Mouse (Mus musculus): ENCODE measurements around the gene Zc3h12d. TPM values are rescaled to one million over a fixed set of nuclear protein-coding genes. Genes with fewer than 3 reads are reported as not detected.
A peak's percentile ranks its signal among the peaks of the same experiment; 100 is the strongest.
"Not testable (repeated sequence)": the region's sequence is repeated elsewhere in the genome, so short reads cannot be mapped to it uniquely, and the experiment has no call there.

Gene Zc3h12d
- polyA plus RNA-seq, 1 experiment from 2014 or later = not detected

GRCm38 (mm10) chr10:7864184-7864583, 31.9 kb downstream of the Zc3h12d start:
- H3K27ac ChIP-seq = no peak overlapping the region
- no peak overlapping the region for H3K9ac ChIP-seq
- ATAC-seq (ENCODE audit: low FRiP score) = no peak
- WGBS = 81% methylated on average over 6 of the region's 6 CpGs
- peaks cover 27% of the 10 kb centered on the region for H3K27me3 ChIP-seq
- no peak overlapping the region for H3K4me2 ChIP-seq
- H3K4me1 ChIP-seq = peaks cover 9% of the 10 kb centered on the region
- no peaks in the 10 kb centered on the region for H3K36me3 ChIP-seq (replicated peaks)
- H3K9me3 ChIP-seq = peaks cover 5% of the 10 kb centered on the region; the same call in 1 of the 2 replicates
- no peak overlapping the region for H3K4me3 ChIP-seq (replicated peaks)

GRCm38 (mm10) chr10:7864806-7865205, 32.5 kb downstream of the Zc3h12d start:
- Histone ChIP-seq H3K4me1 (peaks cover 10% of the 10 kb centered on the region), H3K36me3 (replicated peaks) (no peaks in the 10 kb centered on the region), H3K27me3 (peaks cover 27% of the 10 kb centered on the region), H3K27ac (no peak overlapping the region), H3K9ac (no peak overlapping the region), H3K9me3 (peaks cover 5% of the 10 kb centered on the region; the same call in 1 of the 2 replicates), H3K4me2 (no peak overlapping the region), H3K4me3 (replicated peaks) (no peak overlapping the region)
- no peak for ATAC-seq (ENCODE audit: low FRiP score)
- 71% methylated on average over 3 of the region's 3 CpGs for WGBS

- 0 out of 2 replicates have a peak, but pooled peaks have one; percentile 40 for ATAC-seq (ENCODE audit: low FRiP score)
- H3K9ac ChIP-seq = peak overlapping the region; percentile 52; the same call in 1 of the 2 replicates
- H3K4me3 ChIP-seq (replicated peaks) = peak overlapping the region; percentile 41
- peaks cover 27% of the 10 kb centered on the region for H3K27me3 ChIP-seq
- 18% methylated on average over 50 of the region's 50 CpGs for WGBS
- H3K27ac ChIP-seq = no peak overlapping the region
- H3K4me1 ChIP-seq = peaks cover 17% of the 10 kb centered on the region
- no peaks in the 10 kb centered on the region for H3K36me3 ChIP-seq (replicated peaks)
- H3K4me2 ChIP-seq = peak overlapping the region; percentile 72
- peaks cover 5% of the 10 kb centered on the region; the same call in 1 of the 2 replicates for H3K9me3 ChIP-seq
Measured at GRCm38 (mm10) chr10:7866762-7867665, 34.7 kb downstream of the Zc3h12d start.

- H3K9ac ChIP-seq = peak overlapping the region; percentile 52; the same call in 1 of the 2 replicates
- 0 out of 2 replicates have a peak, but pooled peaks have one; percentile 18 for ATAC-seq (ENCODE audit: low FRiP score)
- peaks cover 27% of the 10 kb centered on the region for H3K27me3 ChIP-seq
- peak overlapping the region; percentile 41 for H3K4me3 ChIP-seq (replicated peaks)
- H3K9me3 ChIP-seq = peaks cover 2% of the 10 kb centered on the region; the same call in 1 of the 2 replicates
- peaks cover 17% of the 10 kb centered on the region for H3K4me1 ChIP-seq
- H3K4me2 ChIP-seq = peak overlapping the region; percentile 72
- H3K27ac ChIP-seq = no peak overlapping the region
- H3K36me3 ChIP-seq (replicated peaks) = no peaks in the 10 kb centered on the region
- 23% methylated on average over 21 of the region's 21 CpGs for WGBS
Measured at GRCm38 (mm10) chr10:7867666-7868030, 35.4 kb downstream of the Zc3h12d start.

- H3K9ac ChIP-seq = no peak overlapping the region
- 39% methylated on average over 8 of the region's 8 CpGs for WGBS
- ATAC-seq (ENCODE audit: low FRiP score) = no peak
- peaks cover 27% of the 10 kb centered on the region for H3K27me3 ChIP-seq
- H3K36me3 ChIP-seq (replicated peaks) = no peaks in the 10 kb centered on the region
- H3K4me3 ChIP-seq (replicated peaks) = no peak overlapping the region
- H3K9me3 ChIP-seq = no peaks in the 10 kb centered on the region
- no peak overlapping the region for H3K27ac ChIP-seq
- H3K4me1 ChIP-seq = peaks cover 17% of the 10 kb centered on the region
- H3K4me2 ChIP-seq = no peak overlapping the region
Measured at GRCm38 (mm10) chr10:7869746-7870145, 37.5 kb downstream of the Zc3h12d start.

- Histone ChIP-seq H3K4me3 (replicated peaks) (no peak overlapping the region), H3K4me1 (peaks cover 17% of the 10 kb centered on the region), H3K9me3 (no peaks in the 10 kb centered on the region), H3K27ac (no peak overlapping the region), H3K36me3 (replicated peaks) (no peaks in the 10 kb centered on the region), H3K27me3 (peaks cover 27% of the 10 kb centered on the region), H3K9ac (no peak overlapping the region), H3K4me2 (no peak overlapping the region)
- WGBS = 69% methylated on average over 11 of the region's 11 CpGs
- no peak for ATAC-seq (ENCODE audit: low FRiP score)
Measured at GRCm38 (mm10) chr10:7870571-7871315, 38.5 kb downstream of the Zc3h12d start.

GRCm38 (mm10) chr10:7871381-7872020, 39.2 kb downstream of the Zc3h12d start:
- WGBS = 84% methylated on average over 5 of the region's 5 CpGs
- no peak overlapping the region for H3K9ac ChIP-seq
- H3K4me3 ChIP-seq (replicated peaks) = no peak overlapping the region
- no peak for ATAC-seq (ENCODE audit: low FRiP score)
- no peak overlapping the region for H3K4me2 ChIP-seq
- H3K27me3 ChIP-seq = peaks cover 22% of the 10 kb centered on the region
- H3K27ac ChIP-seq = no peak overlapping the region
- no peaks in the 10 kb centered on the region for H3K36me3 ChIP-seq (replicated peaks)
- H3K9me3 ChIP-seq = no peaks in the 10 kb centered on the region
- peaks cover 17% of the 10 kb centered on the region for H3K4me1 ChIP-seq

- ATAC-seq (ENCODE audit: low FRiP score) = no peak
- H3K9ac ChIP-seq = no peak overlapping the region
- H3K4me2 ChIP-seq = no peak overlapping the region
- no peaks in the 10 kb centered on the region for H3K9me3 ChIP-seq
- H3K4me3 ChIP-seq (replicated peaks) = no peak overlapping the region
- H3K36me3 ChIP-seq (replicated peaks) = no peaks in the 10 kb centered on the region
- peaks cover 9% of the 10 kb centered on the region; the same call in 1 of the 2 replicates for H3K4me1 ChIP-seq
- no peak overlapping the region for H3K27ac ChIP-seq
- no peaks in the 10 kb centered on the region for H3K27me3 ChIP-seq
- 87% methylated on average over 7 of the region's 7 CpGs for WGBS
Measured at GRCm38 (mm10) chr10:7874194-7874593, 41.9 kb downstream of the Zc3h12d start.

GRCm38 (mm10) chr10:7880283-7880682, 48.0 kb downstream of the Zc3h12d start:
- ATAC-seq (ENCODE audit: low FRiP score); H3K9me3 ChIP-seq; H3K36me3 ChIP-seq (replicated peaks); H3K4me3 ChIP-seq (replicated peaks); H3K27me3 ChIP-seq; H3K4me1 ChIP-seq; H3K4me2 ChIP-seq; H3K9ac ChIP-seq; H3K27ac ChIP-seq: not testable (repeated sequence)
- 92% methylated on average over 3 of the region's 3 CpGs for WGBS

- Histone ChIP-seq H3K27me3 (no peaks in the 10 kb centered on the region), H3K36me3 (replicated peaks) (no peaks in the 10 kb centered on the region), H3K4me3 (replicated peaks) (no peak overlapping the region), H3K4me2 (no peak overlapping the region), H3K4me1 (no peaks in the 10 kb centered on the region), H3K9me3 (no peaks in the 10 kb centered on the region), H3K27ac (no peak overlapping the region), H3K9ac (no peak overlapping the region)
- ATAC-seq (ENCODE audit: low FRiP score) = no peak
- WGBS = 91% methylated on average over 3 of the region's 3 CpGs
Measured at GRCm38 (mm10) chr10:7881971-7882370, 49.7 kb downstream of the Zc3h12d start.

GRCm38 (mm10) chr10:7883524-7883923, 51.3 kb downstream of the Zc3h12d start:
- Histone ChIP-seq H3K4me1 (no peaks in the 10 kb centered on the region), H3K4me3 (replicated peaks) (no peak overlapping the region), H3K9ac (no peak overlapping the region), H3K9me3 (no peaks in the 10 kb centered on the region), H3K27me3 (no peaks in the 10 kb centered on the region), H3K4me2 (no peak overlapping the region), H3K36me3 (replicated peaks) (no peaks in the 10 kb centered on the region), H3K27ac (no peak overlapping the region)
- ATAC-seq (ENCODE audit: low FRiP score) = peak; percentile 78
- WGBS = 10% methylated on average over 5 of the region's 5 CpGs

Measured in forebrain, embryonic 12.5 days (tissue).